Mouse (Mus musculus) G1E (cell line): ENCODE measurements around the gene Man1b1. TPM values are rescaled to one million over a fixed set of nuclear protein-coding genes. Genes with fewer than 3 reads are reported as not detected.

ENCODE experiments used
- ATAC-seq: 2 replicates; pipeline ENCODE4 v1.8.0; 2016; ENCODE audit warnings: mild to moderate bottlenecking; ENCODE audit not compliant: insufficient number of reproducible peaks, poor library complexity, low FRiP score, severe bottlenecking; ENCODE audit errors: extremely low read depth
- DNase-seq: peaks from one replicate; pipeline ENCODE4 v3.0.0; 2012; ENCODE audit warnings: low spot score
- H3K27me3 ChIP-seq: 2 replicates; pipeline ENCODE4 v1.6.1; 2012; ENCODE audit warnings: mild to moderate bottlenecking, low read length, inconsistent platforms; ENCODE audit not compliant: insufficient read depth
- H3K36me3 ChIP-seq: replicated peaks from 2 replicates; pipeline ENCODE3; 2012; ENCODE audit warnings: mild to moderate bottlenecking, inconsistent platforms
- H3K4me1 ChIP-seq: 2 replicates; pipeline ENCODE4 v1.6.1; 2012; ENCODE audit warnings: low read depth, low read length, inconsistent platforms, mixed read lengths; ENCODE audit not compliant: insufficient read depth
- H3K4me3 ChIP-seq: 2 replicates; pipeline ENCODE4 v1.5.1; 2012; ENCODE audit warnings: low read depth, mild to moderate bottlenecking, inconsistent platforms, low read length, moderate library complexity, mixed read lengths
- H3K9me3 ChIP-seq: replicated peaks from 2 replicates; pipeline ENCODE4 v1.6.1; 2012; ENCODE audit warnings: inconsistent platforms
- CTCF ChIP-seq: IDR thresholded peaks from 2 replicates; pipeline ENCODE4 v1.5.1; 2012; ENCODE audit warnings: low read depth, low read length, inconsistent platforms, mixed read lengths
- GATA1 ChIP-seq: IDR thresholded peaks from 2 replicates; pipeline ENCODE4 v1.6.1; 2012; ENCODE audit warnings: borderline replicate concordance, low read length, inconsistent platforms, mixed read lengths
- GATA2 ChIP-seq: IDR thresholded peaks from 2 replicates; pipeline ENCODE4 v1.6.1; 2012; ENCODE audit warnings: low read depth, low read length, inconsistent platforms, borderline replicate concordance
- POLR2AphosphoS5 ChIP-seq: IDR thresholded peaks from 2 replicates; pipeline ENCODE4 v1.6.1; 2012; ENCODE audit warnings: low read depth, low read length, inconsistent platforms; ENCODE audit not compliant: insufficient replicate concordance
- TAL1 ChIP-seq: conservative IDR thresholded peaks from 2 replicates; pipeline ENCODE4 v1.6.1; 2012; ENCODE audit warnings: low read depth, low read length, inconsistent platforms, mixed read lengths
- polyA plus RNA-seq: library from polyadenylated mRNA; stranded (reverse); fragments of >175 nt; gene quantifications from 2 replicates; pipeline ENCODE4 v1.2.3, GENCODE M21; 2012
- total RNA-seq, 2 experiments: library from RNA; stranded (forward) in 1 of 2; stranded (reverse) in 1 of 2; fragments of 200-1000 nt in 1 of 2; fragments of >200 nt in 1 of 2; fragmentation: Nextera tagmentation in 1 of 2; gene quantifications; 2 replicates each; pipeline ENCODE4 v1.2.3; 2014 to 2017

The Man1b1 gene
- total and polyA plus RNA-seq, 3 experiments: 18.0 to 45.3 (median 38.3) TPM

DNA sequence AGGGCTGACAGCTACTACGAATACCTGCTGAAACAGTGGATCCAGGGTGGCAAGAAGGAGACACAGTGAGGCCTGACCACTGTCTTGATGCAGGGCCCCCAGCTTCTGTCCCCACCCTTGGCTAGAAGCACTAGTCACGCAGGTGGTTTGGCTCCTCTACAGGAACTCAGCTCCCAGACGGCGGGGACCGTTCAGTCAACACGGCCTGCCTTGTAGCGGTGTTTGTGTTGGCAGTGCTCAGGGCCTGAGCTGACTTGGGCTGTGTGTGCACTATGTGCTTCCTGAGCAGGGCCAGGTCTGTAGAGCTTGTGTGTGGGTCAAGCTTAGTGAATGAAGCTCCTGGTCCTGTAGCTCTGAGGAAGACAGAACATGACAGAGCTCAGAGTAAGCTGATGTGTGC, 16.0 kb downstream of the Man1b1 start:
- no peaks in the 10 kb centered on the region for H3K27me3 ChIP-seq
- H3K36me3 ChIP-seq: peaks cover 98% of the 10 kb centered on the region
- TF ChIP-seq POLR2AphosphoS5 (no peak), GATA2 (no peak), TAL1 (no peak), GATA1 (no peak), CTCF (no peak)
- H3K4me3 ChIP-seq: no peak overlapping the region
- ATAC-seq (no peak), DNase-seq (no peak)
- peaks cover 9% of the 10 kb centered on the region; the same call in 1 of the 2 replicates for H3K4me1 ChIP-seq
- H3K9me3 ChIP-seq: no peaks in the 10 kb centered on the region

GRCm38 (mm10) chr2:25349499-25349898, 17.4 kb downstream of the Man1b1 start:
- no peak overlapping the region for H3K4me3 ChIP-seq
- peaks cover 98% of the 10 kb centered on the region for H3K36me3 ChIP-seq
- ATAC-seq (no peak), DNase-seq (no peak)
- peaks cover 22% of the 10 kb centered on the region for H3K4me1 ChIP-seq
- no peaks in the 10 kb centered on the region for H3K9me3 ChIP-seq
- H3K27me3 ChIP-seq: no peaks in the 10 kb centered on the region
- TF ChIP-seq GATA1: no peak
- no peak for TF ChIP-seq POLR2AphosphoS5
- no peak for TF ChIP-seq CTCF
- no peak for TF ChIP-seq GATA2

DNA sequence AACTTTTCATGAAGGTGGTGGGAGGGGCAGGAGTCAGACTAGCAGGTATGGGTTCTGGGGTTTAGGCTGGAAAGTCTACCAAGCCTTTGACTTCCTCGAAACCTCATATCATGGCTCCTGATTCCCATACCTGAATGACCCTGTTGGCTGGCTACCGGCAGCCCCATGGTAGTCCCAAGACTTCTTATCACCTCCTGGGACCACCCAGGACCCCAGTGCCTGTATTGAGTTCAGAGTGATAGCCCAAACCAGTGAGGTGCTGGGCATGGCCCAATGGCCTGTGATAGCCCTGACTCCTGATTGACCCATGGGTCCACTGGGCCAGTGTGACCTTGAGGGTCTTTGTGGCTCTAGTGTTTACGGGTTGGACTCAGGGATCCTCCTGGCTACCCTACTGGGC, 18.6 kb downstream of the Man1b1 start:
- Histone ChIP-seq H3K9me3 (no peaks in the 10 kb centered on the region), H3K27me3 (no peaks in the 10 kb centered on the region), H3K36me3 (peaks cover 97% of the 10 kb centered on the region), H3K4me3 (no peak overlapping the region), H3K4me1 (peaks cover 34% of the 10 kb centered on the region)
- TF ChIP-seq TAL1: no peak
- no peak for TF ChIP-seq CTCF
- TF ChIP-seq GATA2: no peak
- no peak for TF ChIP-seq POLR2AphosphoS5
- TF ChIP-seq GATA1: no peak
- DNase-seq (no peak), ATAC-seq (no peak)

DNA sequence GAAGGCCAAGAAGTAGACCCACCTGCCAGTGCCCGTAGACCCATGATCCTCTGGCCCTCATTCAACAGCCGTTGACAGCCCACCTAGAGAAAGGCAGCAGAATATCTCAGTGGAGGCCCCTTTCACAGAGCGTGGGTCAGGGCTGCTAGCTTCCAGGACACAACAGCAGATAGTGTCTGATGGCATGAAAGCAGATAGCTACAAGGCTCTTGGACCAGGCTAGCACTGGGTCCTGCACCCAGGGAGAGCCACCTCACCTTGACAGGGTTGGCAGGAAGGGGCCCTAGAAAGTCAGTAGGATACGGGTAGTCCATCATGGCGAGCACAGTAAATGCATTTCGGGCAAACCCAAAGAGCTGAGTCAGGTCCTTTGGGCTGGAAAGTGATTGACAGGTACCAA, 22.1 kb downstream of the Man1b1 start:
- Histone ChIP-seq H3K4me3 (no peak overlapping the region; the same call in 1 of the 2 replicates), H3K27me3 (no peaks in the 10 kb centered on the region), H3K36me3 (peaks cover 69% of the 10 kb centered on the region), H3K4me1 (peaks cover 50% of the 10 kb centered on the region), H3K9me3 (no peaks in the 10 kb centered on the region)
- DNase-seq (no peak), ATAC-seq (no peak)
- TF ChIP-seq TAL1: no peak
- no peak for TF ChIP-seq POLR2AphosphoS5
- TF ChIP-seq GATA1: no peak
- TF ChIP-seq CTCF: no peak
- TF ChIP-seq GATA2: no peak

GRCm38 (mm10) chr2:25355419-25356066, 23.4 kb downstream of the Man1b1 start:
- Histone ChIP-seq H3K4me1 (peaks cover 52% of the 10 kb centered on the region), H3K27me3 (no peaks in the 10 kb centered on the region), H3K36me3 (peaks cover 68% of the 10 kb centered on the region), H3K9me3 (no peaks in the 10 kb centered on the region), H3K4me3 (peak overlapping the region; percentile 80)
- no peak for ATAC-seq
- TF ChIP-seq TAL1 (no peak), CTCF (no peak), GATA2 (no peak), POLR2AphosphoS5 (no peak), GATA1 (no peak)
- DNase-seq: no peak

GRCm38 (mm10) chr2:25356208-25357079, 24.3 kb downstream of the Man1b1 start, which contains the start of gene Dpp7:
TSS of gene Dpp7 (minus strand) at chr2:25356359.
- ATAC-seq (peak; percentile 47), DNase-seq (peak; percentile 83)
- H3K9me3 ChIP-seq: no peaks in the 10 kb centered on the region
- no peak for TF ChIP-seq TAL1
- no peak for TF ChIP-seq POLR2AphosphoS5
- no peak for TF ChIP-seq GATA1
- TF ChIP-seq GATA2: no peak
- no peak for TF ChIP-seq CTCF
- H3K36me3 ChIP-seq: peaks cover 68% of the 10 kb centered on the region
- peak within 1 kb of the TSS; percentile 80 for H3K4me3 ChIP-seq
- no peaks in the 10 kb centered on the region for H3K27me3 ChIP-seq
- H3K4me1 ChIP-seq: peaks cover 53% of the 10 kb centered on the region
